Mouse (Mus musculus) cortical plate, adult 2 months (tissue): ENCODE data around the gene Uggt2.
A peak's percentile ranks its signal among the peaks of the same experiment; 100 is the strongest.

Experiments used
- CTCF ChIP-seq: fragments of 200-500 bp; IDR thresholded peaks from 2 replicates; pipeline ENCODE4 v1.5.1; 2011; ENCODE audit warnings: mild to moderate bottlenecking, control low read depth, low read length; ENCODE audit not compliant: insufficient read depth; ENCODE audit errors: extremely low read depth
- POLR2A ChIP-seq: fragments of 200-500 bp; IDR thresholded peaks from 2 replicates; pipeline ENCODE4 v1.6.1; 2011; ENCODE audit warnings: mild to moderate bottlenecking, low read length, control low read depth; ENCODE audit not compliant: insufficient read depth; ENCODE audit errors: extremely low read depth

- peak; percentile 56 for TF ChIP-seq CTCF
- TF ChIP-seq POLR2A = no peak
These were observed 24.8 kb upstream of the Uggt2 start for GRCm38 (mm10) chr14:119124061-119124460.
